In genomic region chr2:26324917-26325316, GRCm38 (mm10) we compare ENCODE assay signal across 10 mouse cellular contexts. TPM values are rescaled to one million over a fixed set of nuclear protein-coding genes. Genes with fewer than 3 reads are reported as not detected.
DNase-seq lines count a peak whose midpoint lies in the region; ATAC-seq lines count a peak whose summit lies in the region.
"Had no signal": no experiment of that assay in that cellular context is flagged by ENCODE, and none has a peak within 500 bp of the region (broad histone marks: within the 10 kb centered on the region; RNA-seq: fewer than 3 reads in every experiment).

No protein-coding gene starts in this region.

- no peak overlapping the region for H3K4me2 ChIP-seq in liver, embryonic 12.5 days
- H3K4me2 ChIP-seq in neural tube, embryonic 15.5 days = no peak overlapping the region
- H3K4me2 ChIP-seq: embryonic facial prominence, embryonic 13.5 days; neural tube, embryonic 13.5 days had no signal

- H3K9ac ChIP-seq in liver, embryonic 12.5 days = no peak overlapping the region
- no peak overlapping the region for H3K9ac ChIP-seq in neural tube, embryonic 15.5 days (replicated peaks)
- H3K9ac ChIP-seq: neural tube, embryonic 13.5 days had no signal

- H3K4me3 ChIP-seq in liver, embryonic 12.5 days = no peak overlapping the region
- H3K4me3 ChIP-seq in neural tube, embryonic 15.5 days (replicated peaks) = no peak overlapping the region
- H3K4me3 ChIP-seq: embryonic facial prominence, embryonic 13.5 days; neural tube, embryonic 13.5 days had no signal

- H3K27me3 ChIP-seq in liver, embryonic 12.5 days (replicated peaks) = no peaks in the 10 kb centered on the region
- H3K27me3 ChIP-seq in neural tube, embryonic 15.5 days (replicated peaks) = no peaks in the 10 kb centered on the region
- H3K27me3 ChIP-seq: embryonic facial prominence, embryonic 13.5 days; neural tube, embryonic 13.5 days had no signal

- ATAC-seq in liver, embryonic 12.5 days = no peak
- ATAC-seq in neural tube, embryonic 15.5 days (ENCODE audit: low FRiP score) = no peak

- H3K36me3 ChIP-seq in liver, embryonic 12.5 days = peaks cover 28% of the 10 kb centered on the region
- H3K36me3 ChIP-seq in neural tube, embryonic 15.5 days = peaks cover 70% of the 10 kb centered on the region

- peaks cover 2% of the 10 kb centered on the region; the same call in 1 of the 2 replicates for H3K4me1 ChIP-seq in liver, embryonic 12.5 days
- peaks cover 27% of the 10 kb centered on the region for H3K4me1 ChIP-seq in neural tube, embryonic 15.5 days

- H3K9me3 ChIP-seq in liver, embryonic 12.5 days (replicated peaks) = no peaks in the 10 kb centered on the region
- H3K9me3 ChIP-seq in neural tube, embryonic 15.5 days (replicated peaks) = no peaks in the 10 kb centered on the region
- H3K9me3 ChIP-seq: embryonic facial prominence, embryonic 13.5 days; neural tube, embryonic 13.5 days had no signal

- WGBS in liver, embryonic 12.5 days (ENCODE audit: insufficient replicate concordance) = 70% methylated on average over 2 of the region's 2 CpGs
- 86% methylated on average over 2 of the region's 2 CpGs for WGBS in neural tube, embryonic 15.5 days

- no peak overlapping the region for H3K27ac ChIP-seq in liver, embryonic 12.5 days
- no peak overlapping the region for H3K27ac ChIP-seq in neural tube, embryonic 15.5 days (replicated peaks)
- H3K27ac ChIP-seq: embryonic facial prominence, embryonic 13.5 days; neural tube, embryonic 13.5 days had no signal

- peak; percentile 59 to 61 for DNase-seq in cerebellum, postnatal 10 days
- no peak for DNase-seq in cerebellum, adult 11 months
- DNase-seq in liver = peak; percentile 27
- peak; percentile 74 for DNase-seq in adrenal gland, postnatal 10 days
- peak; percentile 53 for DNase-seq in lung, postnatal 10 days
- no peak for DNase-seq in spleen, postnatal 4 days (ENCODE audit: low spot score in 2 of 2)

RNA-seq across cellular contexts. Expression of gene Gpsm1, which starts 9.6 kb away (rescaled TPM):
- 8.1 and 8.6 TPM in 2 replicates for polyA plus RNA-seq in liver, embryonic 12.5 days (2016; fragmentation: Nextera tagmentation; extraction: Ambion mirVana)
- total RNA-seq in adrenal gland, postnatal 10 days (2021) = 10 to 100 TPM; 15.7 to 19.3 TPM
- polyA plus RNA-seq in neural tube, embryonic 15.5 days (2015; fragmentation: Nextera tagmentation; extraction: Ambion mirVana) = 130 and 158 TPM in 2 replicates

RNA-seq across cellular contexts. Expression of gene Dnlz, which starts 27.0 kb away (rescaled TPM):
- 16.1 and 17.0 TPM in 2 replicates for polyA plus RNA-seq in liver, embryonic 12.5 days (2016; fragmentation: Nextera tagmentation; extraction: Ambion mirVana)
- total RNA-seq in adrenal gland, postnatal 10 days (2021) = 10 to 100 TPM; 18.5 to 20.2 TPM
- polyA plus RNA-seq in neural tube, embryonic 15.5 days (2015; fragmentation: Nextera tagmentation; extraction: Ambion mirVana) = 29.8 and 33.4 TPM in 2 replicates

RNA-seq across cellular contexts. Expression of gene Ccdc187, which starts 30.6 kb away (rescaled TPM):
- polyA plus RNA-seq in liver, embryonic 12.5 days (2016; fragmentation: Nextera tagmentation; extraction: Ambion mirVana) = 0.01 and 0.02 TPM in 2 replicates
- total RNA-seq in adrenal gland, postnatal 10 days (2021) = 1 to 10 TPM in 1 of 2 experiments, under 1 TPM in 1; 0.81 to 1.5 TPM
- 0.03 and 0.11 TPM in 2 replicates for polyA plus RNA-seq in neural tube, embryonic 15.5 days (2015; fragmentation: Nextera tagmentation; extraction: Ambion mirVana)

RNA-seq across cellular contexts. Expression of gene Card9, which starts 35.8 kb away (rescaled TPM):
- polyA plus RNA-seq in liver, embryonic 12.5 days (2016; fragmentation: Nextera tagmentation; extraction: Ambion mirVana) = 1.2 and 1.3 TPM in 2 replicates
- 1 to 10 TPM; 1.5 to 2.2 TPM for total RNA-seq in adrenal gland, postnatal 10 days (2021)
- polyA plus RNA-seq in neural tube, embryonic 15.5 days (2015; fragmentation: Nextera tagmentation; extraction: Ambion mirVana) = 2.1 and 2.5 TPM in 2 replicates

RNA-seq across cellular contexts. Expression of gene Snapc4, which starts 55.5 kb away (rescaled TPM):
- polyA plus RNA-seq in liver, embryonic 12.5 days (2016; fragmentation: Nextera tagmentation; extraction: Ambion mirVana) = 20.6 and 24.7 TPM in 2 replicates
- 10 to 100 TPM; 19.6 to 33.0 TPM for total RNA-seq in adrenal gland, postnatal 10 days (2021)
- 30.4 and 33.6 TPM in 2 replicates for polyA plus RNA-seq in neural tube, embryonic 15.5 days (2015; fragmentation: Nextera tagmentation; extraction: Ambion mirVana)

Comparison
In these comparisons a context has a peak if more than half of its experiments do, and no peak if none do; other contexts are left out.
1. DNase-seq: peak in cerebellum, postnatal 10 days (2 of 2), liver (single experiment), adrenal gland, postnatal 10 days (single experiment) and lung, postnatal 10 days (single experiment); none in cerebellum, adult 11 months (single experiment) and spleen, postnatal 4 days (0 of 2).
2. RNA of gene Gpsm1, which starts 9.6 kb away (polyA plus RNA-seq): 130 to 158 TPM in neural tube, embryonic 15.5 days; 8.1 to 8.6 TPM in liver, embryonic 12.5 days; every median in the first group is over 10 times any median in the second.